20 mouse cellular contexts compared by ENCODE assay signal in genomic region chr11:90284623-90285022, GRCm38 (mm10). TPM values are rescaled to one million over a fixed set of nuclear protein-coding genes. Genes with fewer than 3 reads are reported as not detected.
DNase-seq lines count a peak whose midpoint lies in the region; ATAC-seq and TF ChIP-seq lines count a peak whose summit lies in the region.
"Had no signal": no experiment of that assay in that cellular context is flagged by ENCODE, and none has a peak within 500 bp of the region (broad histone marks: within the 10 kb centered on the region; RNA-seq: fewer than 3 reads in every experiment).

No protein-coding gene starts in this region.

- no peak overlapping the region for H3K4me2 ChIP-seq in kidney, embryonic 14.5 days (replicated peaks; ENCODE audit: low read depth, low read length)
- no peak overlapping the region for H3K4me2 ChIP-seq in kidney, postnatal 0 days (ENCODE audit: low read length)
- H3K4me2 ChIP-seq: embryonic facial prominence, embryonic 13.5 days; forebrain, embryonic 13.5 days; forebrain, embryonic 15.5 days had no signal

- H3K79me2 ChIP-seq in MEL (ENCODE audit: control insufficient read depth, insufficient read depth, low read length, poor library complexity): no peaks in the 10 kb centered on the region

- no peak for TF ChIP-seq RAD21 in MEL (IDR thresholded peaks at IDR 0.05; ENCODE audit: low read depth, low read length)

- H3K36me3 ChIP-seq in kidney, embryonic 14.5 days (ENCODE audit: control insufficient read depth, insufficient read depth, low read length): no peaks in the 10 kb centered on the region
- no peaks in the 10 kb centered on the region for H3K36me3 ChIP-seq in kidney, postnatal 0 days (ENCODE audit: insufficient read depth, low read length)
- peaks cover 0 to 33% of the 10 kb centered on the region in 2 experiments; a peak in 2 of 4 replicates for H3K36me3 ChIP-seq in MEL (ENCODE audit: control insufficient read depth in 1 of 2, insufficient read depth in 2 of 2, low read length in 2 of 2)
- H3K36me3 ChIP-seq: embryonic facial prominence, embryonic 13.5 days; forebrain, embryonic 15.5 days had no signal

- WGBS in kidney, embryonic 14.5 days: 37% methylated on average over 4 of the region's 4 CpGs
- WGBS in kidney, postnatal 0 days: 40% methylated on average over 4 of the region's 4 CpGs

- no peaks in the 10 kb centered on the region for H3K9me3 ChIP-seq in kidney, embryonic 14.5 days (ENCODE audit: control insufficient read depth, low read length)
- H3K9me3 ChIP-seq in kidney, postnatal 0 days (replicated peaks; ENCODE audit: low read length): no peaks in the 10 kb centered on the region
- no peaks in the 10 kb centered on the region for H3K9me3 ChIP-seq in MEL (replicated peaks; ENCODE audit: insufficient read depth, low read length)
- H3K9me3 ChIP-seq: embryonic facial prominence, embryonic 13.5 days; forebrain, embryonic 13.5 days; forebrain, embryonic 15.5 days had no signal

- no peaks in the 10 kb centered on the region for H3K27me3 ChIP-seq in kidney, embryonic 14.5 days (ENCODE audit: control insufficient read depth, insufficient read depth, low read length)
- no peaks in the 10 kb centered on the region for H3K27me3 ChIP-seq in kidney, postnatal 0 days (ENCODE audit: insufficient read depth, low read length)
- no peaks in the 10 kb centered on the region for H3K27me3 ChIP-seq in MEL (ENCODE audit: control insufficient read depth in 1 of 2, insufficient read depth in 2 of 2, low read length in 2 of 2)
- H3K27me3 ChIP-seq: embryonic facial prominence, embryonic 13.5 days; forebrain, embryonic 13.5 days; forebrain, embryonic 15.5 days; Patski had no signal

- TF ChIP-seq EP300 in MEL (IDR thresholded peaks at IDR 0.05; ENCODE audit: low read depth in 1 of 2, low read length in 2 of 2): no peak

- H3K27ac ChIP-seq in kidney, embryonic 14.5 days (ENCODE audit: low read depth, low read length): no peak overlapping the region
- H3K27ac ChIP-seq in kidney, postnatal 0 days: no peak overlapping the region
- H3K27ac ChIP-seq in MEL (ENCODE audit: control insufficient read depth, low read depth, low read length): no peak overlapping the region
- H3K27ac ChIP-seq: embryonic facial prominence, embryonic 13.5 days; forebrain, embryonic 13.5 days; forebrain, embryonic 15.5 days had no signal

- ATAC-seq in kidney, embryonic 14.5 days (ENCODE audit: low FRiP score, low TSS enrichment): peak; percentile 68; the same call in 1 of the 2 replicates
- no peak for ATAC-seq in kidney, postnatal 0 days (replicated peaks; ENCODE audit: low FRiP score, low read depth)
- ATAC-seq: activated CD4-positive, CD25-positive, alpha-beta regulatory T cell, adult 4 months; forebrain, embryonic 13.5 days; forebrain, embryonic 15.5 days; forebrain, postnatal 0 days; Patski had no signal

- TF ChIP-seq CTCF in kidney, postnatal 0 days (IDR thresholded peaks at IDR 0.05; ENCODE audit: low read depth): no peak
- no peak for TF ChIP-seq CTCF in MEL (IDR thresholded peaks at IDR 0.05 in 2 of 3, conservative IDR thresholded peaks at IDR 0.05 in 1 of 3; ENCODE audit: control insufficient read depth in 1 of 3, insufficient read depth in 1 of 3, low read depth in 2 of 3, low read length in 3 of 3, poor library complexity in 1 of 3, severe bottlenecking in 1 of 3)

- DNase-seq in kidney, postnatal 10 days: no peak
- peak; percentile 31 for DNase-seq in kidney, postnatal 0 days (ENCODE audit: low spot score)
- DNase-seq in kidney, adult 9 months: no peak
- peak; percentile 27 for DNase-seq in MEL (ENCODE audit: low read depth, low spot score)
- no peak for DNase-seq in gastrocnemius, postnatal 25 days
- DNase-seq: adrenal gland, adult 8-10 months; adrenal gland, postnatal 14 days; adrenal gland, postnatal 36 days; cerebellum, adult 11-12 months; cerebellum, adult 2 months; cerebellum, adult 9-10 months; cerebellum, postnatal 10 days; cerebellum, postnatal 25 days; forebrain, postnatal 0 days had no signal

- no peak overlapping the region for H3K9ac ChIP-seq in kidney, embryonic 14.5 days (ENCODE audit: low read depth, low read length)
- no peak overlapping the region for H3K9ac ChIP-seq in kidney, postnatal 0 days (ENCODE audit: low read depth, low read length)
- no peak overlapping the region for H3K9ac ChIP-seq in MEL (ENCODE audit: control insufficient read depth, low read depth, low read length, poor library complexity, severe bottlenecking)
- H3K9ac ChIP-seq: embryonic facial prominence, embryonic 13.5 days; forebrain, embryonic 13.5 days; forebrain, embryonic 15.5 days; forebrain, postnatal 0 days had no signal

- no peak for TF ChIP-seq POLR2A in MEL (IDR thresholded peaks at IDR 0.05; ENCODE audit: control insufficient read depth in 1 of 2, insufficient read depth in 1 of 2, low read depth in 1 of 2, low read length in 2 of 2, poor library complexity in 1 of 2)

- no peak overlapping the region for H3K4me3 ChIP-seq in kidney, embryonic 14.5 days (ENCODE audit: low read length)
- no peak overlapping the region for H3K4me3 ChIP-seq in kidney, postnatal 0 days (replicated peaks; ENCODE audit: low read depth, low read length)
- no peak overlapping the region for H3K4me3 ChIP-seq in MEL (ENCODE audit: control insufficient read depth in 1 of 2, insufficient read depth in 1 of 2, low read depth in 2 of 2, low read length in 2 of 2)
- H3K4me3 ChIP-seq: embryonic facial prominence, embryonic 13.5 days; forebrain, embryonic 13.5 days; forebrain, embryonic 15.5 days had no signal

- H3K4me1 ChIP-seq in kidney, embryonic 14.5 days (ENCODE audit: control insufficient read depth, insufficient read depth, low read length): no peaks in the 10 kb centered on the region
- H3K4me1 ChIP-seq in kidney, postnatal 0 days (replicated peaks; ENCODE audit: insufficient read depth, low read length): no peaks in the 10 kb centered on the region
- peaks cover 19 to 37% of the 10 kb centered on the region in 2 experiments for H3K4me1 ChIP-seq in MEL (ENCODE audit: control insufficient read depth in 1 of 2, insufficient read depth in 2 of 2, low read length in 2 of 2)
- H3K4me1 ChIP-seq: embryonic facial prominence, embryonic 13.5 days; forebrain, embryonic 13.5 days; forebrain, embryonic 15.5 days had no signal

TF ChIP-seq in MEL, 35 proteins besides CTCF, POLR2A, EP300 and RAD21:
- TF ChIP-seq NELFE (IDR thresholded peaks at IDR 0.05; ENCODE audit: low read depth, low read length): no peak
- TF ChIP-seq MYB (IDR thresholded peaks at IDR 0.05; ENCODE audit: low read depth, low read length): no peak
- no peak for TF ChIP-seq SMC3 (IDR thresholded peaks at IDR 0.05; ENCODE audit: low read depth, low read length)
- no peak for TF ChIP-seq HCFC1 (IDR thresholded peaks at IDR 0.05; ENCODE audit: low read depth, low read length)
- no peak for TF ChIP-seq MAFK (IDR thresholded peaks at IDR 0.05; ENCODE audit: borderline replicate concordance, low read depth, low read length)
- TF ChIP-seq POLR2AphosphoS2 (IDR thresholded peaks at IDR 0.05; ENCODE audit: low read length): no peak
- no peak for TF ChIP-seq UBTF (IDR thresholded peaks at IDR 0.05; ENCODE audit: borderline replicate concordance, insufficient read depth, low read depth, low read length)
- TF ChIP-seq KAT2A (conservative IDR thresholded peaks at IDR 0.05; ENCODE audit: low read depth, low read length): no peak
- no peak for TF ChIP-seq MYC (IDR thresholded peaks at IDR 0.05; ENCODE audit: low read depth, low read length)
- no peak for TF ChIP-seq ZNF384 (IDR thresholded peaks at IDR 0.05; ENCODE audit: low read depth, low read length)

RNA-seq across cellular contexts. Expression of gene Mmd, which starts 35.4 kb away (rescaled TPM):
- polyA plus RNA-seq in kidney, embryonic 14.5 days (2014; fragmentation: Nextera tagmentation; extraction: Ambion mirVana): 25.5 and 25.6 TPM in 2 replicates
- 29.8 and 32.6 TPM in 2 replicates for polyA plus RNA-seq in kidney, postnatal 0 days (2015; fragmentation: Nextera tagmentation; extraction: Ambion mirVana)
- total RNA-seq in MEL (2012; rRNA removed): 7.1 and 7.4 TPM in 2 replicates
- 10 to 100 TPM in 1 of 2 experiments, not detected in 1; 15.5 TPM for polyA plus RNA-seq in MEL (2012; ENCODE audit: insufficient read depth in 1 of 2, insufficient read length in 2 of 2, low read depth in 1 of 2, low replicate concordance in 2 of 2, missing spikeins in 1 of 2)
- total RNA-seq in gastrocnemius, postnatal 25 days (2021): 10 to 100 TPM in 1 of 2 experiments, 1 to 10 TPM in 1; 8.9 to 21.8 TPM

Comparison
In these comparisons a context has a peak if more than half of its experiments do, and no peak if none do; other contexts are left out.
1. DNase-seq: peak in kidney, postnatal 0 days (single experiment) and MEL (single experiment); none in kidney, postnatal 10 days (single experiment), kidney, adult 9 months (single experiment) and gastrocnemius, postnatal 25 days (single experiment).